Mouse (Mus musculus): ENCODE measurements around the gene Ap3d1.

Gene Ap3d1

DNA sequence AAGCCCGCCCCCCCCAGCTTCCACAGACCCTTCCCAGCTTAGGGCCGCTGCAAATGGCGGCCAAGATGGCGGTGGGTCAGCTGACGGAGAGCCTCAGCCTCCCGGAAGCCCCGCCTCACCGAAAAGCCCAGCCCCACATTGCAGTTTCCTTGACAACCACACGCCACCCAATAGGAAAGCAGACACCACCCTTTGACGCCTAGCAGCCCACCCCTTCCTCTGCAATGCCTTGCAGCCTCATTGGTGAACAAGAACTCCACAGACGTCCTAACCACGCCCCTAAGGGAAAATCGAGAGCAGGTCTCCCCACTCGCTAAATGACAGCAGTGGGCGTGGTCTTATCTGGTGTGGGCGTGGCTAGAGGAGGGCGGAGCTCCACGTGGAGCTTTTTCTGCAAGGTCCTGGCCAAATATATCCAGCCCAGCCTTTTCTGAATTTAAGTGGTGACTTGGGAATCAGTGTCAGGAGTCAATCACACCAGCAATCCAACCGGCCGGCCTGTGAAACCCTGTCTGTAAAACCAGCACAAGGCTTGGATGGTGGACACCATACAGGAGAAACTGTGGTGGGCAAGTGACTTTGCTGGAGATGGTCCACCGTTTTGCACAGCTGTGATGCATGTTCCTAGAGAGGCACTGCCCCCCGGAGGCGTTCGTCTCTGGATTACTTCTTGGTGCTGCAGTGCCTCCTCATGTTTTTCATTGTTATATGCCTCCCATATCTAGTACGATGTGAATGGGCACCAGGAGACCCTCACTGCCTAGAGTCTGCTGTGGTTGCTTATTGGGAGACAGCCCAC lies at the start of gene Ap3d1:
Ap3d1 (minus strand) TSS at position 85 of the 799 bp plus-strand sequence.
- DNase-seq (ENCODE audit: low read depth, low spot score), result peak; percentile 100

GRCm38 (mm10) chr10:80791476-80792174 lies 49.6 kb upstream of the Ap3d1 start:
- DNase-seq (ENCODE audit: low read depth, low spot score), result no peak

DNA sequence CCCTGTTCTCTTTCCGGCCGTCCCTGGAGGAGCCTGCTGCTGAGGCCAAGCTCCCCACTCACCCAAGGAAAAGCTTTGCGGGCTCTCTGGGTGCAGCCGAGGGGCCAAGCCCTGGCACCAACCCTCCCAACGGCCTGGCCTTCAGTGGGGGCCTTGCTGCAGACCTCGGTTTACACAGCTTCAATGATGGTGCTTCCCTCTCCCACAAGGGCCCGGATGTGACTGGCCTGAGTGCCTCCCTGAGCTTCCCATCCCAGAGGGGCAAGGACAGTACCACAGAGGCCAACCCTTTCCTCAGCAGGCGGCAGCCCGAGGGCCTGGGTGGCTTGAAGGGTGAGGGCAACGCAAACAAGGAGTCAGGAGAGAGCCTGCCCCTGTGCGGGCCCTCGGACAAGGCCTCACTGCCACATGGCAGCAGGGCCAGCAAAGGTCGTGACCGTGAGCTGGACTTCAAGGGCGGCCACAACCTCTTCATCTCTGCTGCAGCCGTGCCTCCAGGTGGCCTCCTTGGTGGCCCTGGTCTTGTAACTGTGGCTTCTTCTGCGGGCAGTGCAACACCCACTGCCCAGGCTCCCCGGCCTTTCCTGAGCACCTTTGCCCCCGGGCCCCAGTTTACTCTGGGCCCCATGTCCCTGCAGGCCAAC lies 48.8 kb upstream of the Ap3d1 start:
- DNase-seq (ENCODE audit: low read depth, low spot score), result no peak

- no peak for DNase-seq (ENCODE audit: low read depth, low spot score)
These were observed 45.5 kb upstream of the Ap3d1 start for GRCm38 (mm10) chr10:80787517-80787916.

GRCm38 (mm10) chr10:80785963-80786362 lies 43.9 kb upstream of the Ap3d1 start:
- DNase-seq (ENCODE audit: low read depth, low spot score), result no peak

- DNase-seq (ENCODE audit: low read depth, low spot score), result no peak
These were observed 42.8 kb upstream of the Ap3d1 start for GRCm38 (mm10) chr10:80784871-80785270.

DNA sequence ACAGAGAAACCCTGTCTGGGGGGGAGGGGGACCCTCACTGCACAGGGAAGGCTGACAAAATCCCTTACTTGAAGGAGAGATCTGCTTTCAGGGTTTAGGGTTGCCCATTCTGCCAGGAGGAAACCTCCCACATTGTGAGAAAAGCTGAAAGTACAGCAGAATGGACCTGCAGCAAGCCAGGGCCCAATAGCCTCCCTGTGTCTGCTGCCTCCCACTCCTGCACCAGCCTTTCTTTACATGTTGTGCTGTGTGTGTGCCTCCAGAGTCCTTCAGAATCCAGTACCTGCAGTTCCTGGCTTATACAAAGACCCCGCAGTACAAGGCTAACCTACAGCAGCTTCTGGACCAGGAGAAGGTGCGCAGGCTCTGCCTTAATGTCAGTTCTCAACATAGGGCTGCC lies 42.2 kb upstream of the Ap3d1 start:
- no peak for DNase-seq (ENCODE audit: low read depth, low spot score)

DNA sequence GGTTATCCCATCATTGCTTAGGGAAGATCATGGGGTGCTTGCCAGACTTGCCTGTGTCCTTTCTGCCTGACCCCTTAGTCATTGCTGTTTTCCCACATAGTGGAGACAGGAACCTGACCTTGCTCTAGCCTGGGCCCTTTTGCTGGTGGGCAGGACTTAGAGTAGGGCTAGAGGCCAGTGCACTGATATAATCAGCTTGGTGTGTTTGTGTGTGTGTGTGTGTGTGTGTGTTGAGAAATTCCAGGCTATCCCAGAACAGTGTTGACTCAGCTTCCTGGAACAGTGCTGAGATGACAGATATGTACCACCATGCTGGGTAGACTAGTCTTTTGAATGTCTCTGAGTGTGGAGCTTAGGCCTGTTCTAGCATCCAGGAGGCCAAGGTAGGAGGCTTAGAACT lies 37.5 kb upstream of the Ap3d1 start:
- no peak for DNase-seq (ENCODE audit: low read depth, low spot score)

- no peak for DNase-seq (ENCODE audit: low read depth, low spot score)
These were observed 35.1 kb upstream of the Ap3d1 start for GRCm38 (mm10) chr10:80777123-80777522.

DNA sequence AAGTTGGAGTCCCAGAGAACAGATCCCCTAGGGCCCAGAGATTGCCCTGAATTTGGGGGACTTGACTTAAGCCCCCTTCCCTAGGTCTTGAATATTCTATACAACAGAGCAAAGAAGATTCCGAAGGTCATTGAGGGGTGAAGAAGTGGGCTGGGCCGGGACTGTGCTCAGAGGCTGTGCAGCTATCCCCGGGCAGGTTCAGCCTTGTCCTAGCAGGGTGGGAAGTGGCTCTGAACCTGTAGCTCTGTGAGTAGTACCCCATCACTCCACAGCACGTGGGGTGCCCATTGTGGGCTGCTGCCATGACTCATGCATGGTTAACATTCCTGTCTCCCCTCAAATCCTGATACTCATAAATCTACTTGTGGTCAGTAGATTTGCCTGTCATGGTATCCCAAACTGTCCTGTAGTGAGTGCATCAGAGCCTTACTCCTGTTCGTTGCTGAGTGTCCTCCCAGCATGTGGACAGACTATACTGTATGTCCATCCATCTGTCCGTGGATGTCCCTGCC lies 34.4 kb upstream of the Ap3d1 start:
- DNase-seq (ENCODE audit: low read depth, low spot score), result no peak

DNA sequence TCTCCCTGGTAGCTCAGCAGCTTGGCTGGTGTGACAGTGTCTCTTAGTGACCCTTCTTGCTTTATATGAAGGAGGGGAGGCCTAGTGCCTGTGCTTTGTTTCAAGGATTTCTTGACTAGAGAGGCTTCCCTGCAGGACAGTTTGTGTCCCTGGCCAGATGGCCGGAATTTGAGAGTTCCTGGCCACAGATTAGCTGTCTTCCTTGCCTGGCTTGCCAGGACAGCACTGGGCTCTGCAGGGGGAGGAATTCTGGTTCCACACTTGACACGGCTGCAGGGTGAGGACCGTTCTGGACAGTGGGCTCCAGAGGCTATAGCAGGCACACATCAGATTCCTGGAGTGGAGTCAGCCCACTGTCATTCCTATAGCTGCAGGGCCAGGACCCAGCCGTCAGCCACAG lies 33.7 kb upstream of the Ap3d1 start:
- DNase-seq (ENCODE audit: low read depth, low spot score), result no peak

- DNase-seq (ENCODE audit: low read depth, low spot score), result no peak
These were observed 32.9 kb upstream of the Ap3d1 start for GRCm38 (mm10) chr10:80774981-80775380.

- peak; percentile 93 for DNase-seq (ENCODE audit: low read depth, low spot score)
These were observed 32.5 kb upstream of the Ap3d1 start for GRCm38 (mm10) chr10:80774549-80774948.

DNA sequence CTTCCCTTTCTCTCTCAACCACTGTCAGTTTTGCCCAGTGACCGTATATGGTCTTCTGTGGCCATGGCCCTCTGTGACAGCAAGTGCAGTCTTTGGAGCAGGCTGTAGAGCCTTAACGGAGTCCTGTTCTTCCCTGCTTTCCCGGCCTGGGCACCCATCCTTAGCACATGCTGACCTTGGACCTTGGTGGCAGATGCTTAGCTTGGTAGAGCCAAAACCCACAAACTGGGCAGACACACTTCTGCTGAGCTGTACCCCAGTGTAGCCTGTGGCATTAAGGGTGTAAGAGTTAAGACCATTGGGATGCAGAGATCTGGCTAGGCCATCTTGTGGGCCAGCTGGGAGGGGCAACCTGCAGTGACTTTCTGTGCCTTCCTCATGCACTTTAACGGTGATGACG lies 31.8 kb upstream of the Ap3d1 start:
- no peak for DNase-seq (ENCODE audit: low read depth, low spot score)

DNA sequence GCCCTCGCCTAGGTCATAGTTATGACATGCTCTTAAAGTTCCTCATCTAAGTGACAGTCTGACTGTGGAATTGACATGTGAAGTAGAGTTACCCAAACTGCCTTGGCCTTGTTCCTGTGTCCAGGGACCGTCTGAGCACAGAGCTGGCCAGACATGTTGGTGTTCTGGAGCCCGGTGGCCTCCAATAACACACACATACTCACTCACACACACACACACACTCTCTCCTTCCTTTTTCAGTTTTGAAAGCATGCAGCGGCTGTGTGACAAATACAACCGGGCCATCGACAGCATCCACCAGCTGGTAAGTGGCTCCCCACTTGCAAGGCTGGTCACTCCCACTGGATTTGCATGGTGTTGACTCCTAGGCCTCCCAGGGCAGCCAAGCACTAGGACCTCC lies 26.3 kb upstream of the Ap3d1 start:
- no peak for DNase-seq (ENCODE audit: low read depth, low spot score)

DNA sequence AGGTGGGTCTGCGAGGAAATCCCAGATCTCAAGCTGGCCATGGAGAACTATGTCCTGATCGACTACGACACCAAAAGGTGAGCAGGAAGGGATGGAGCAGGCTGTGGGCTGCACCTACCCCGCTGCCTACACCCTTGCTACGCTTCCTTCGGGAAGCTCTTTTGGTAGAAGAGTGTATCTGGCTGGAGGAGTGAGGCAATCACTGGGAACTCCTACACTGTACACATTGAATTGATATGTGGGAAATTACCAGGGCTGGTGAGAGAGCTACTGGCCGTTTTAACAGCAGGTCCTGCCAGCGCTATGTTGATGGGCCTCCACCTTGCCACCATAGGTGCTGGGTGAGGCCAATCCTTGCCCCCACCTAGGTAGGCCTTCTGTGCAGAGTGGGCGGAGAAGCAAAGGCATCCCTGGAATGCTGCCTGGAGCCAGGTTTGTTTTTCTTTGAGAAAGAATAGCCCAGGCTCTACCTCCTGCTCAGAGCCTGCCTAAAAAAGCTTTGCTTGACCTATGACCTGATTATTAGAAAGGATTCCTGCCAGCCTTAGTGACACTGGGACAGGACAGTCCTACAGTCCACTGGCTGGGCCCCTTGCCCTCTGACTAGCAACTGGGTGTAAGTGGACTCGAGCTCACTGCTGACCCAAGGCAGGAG lies 24.2 kb upstream of the Ap3d1 start:
- no peak for DNase-seq (ENCODE audit: low read depth, low spot score)

DNA sequence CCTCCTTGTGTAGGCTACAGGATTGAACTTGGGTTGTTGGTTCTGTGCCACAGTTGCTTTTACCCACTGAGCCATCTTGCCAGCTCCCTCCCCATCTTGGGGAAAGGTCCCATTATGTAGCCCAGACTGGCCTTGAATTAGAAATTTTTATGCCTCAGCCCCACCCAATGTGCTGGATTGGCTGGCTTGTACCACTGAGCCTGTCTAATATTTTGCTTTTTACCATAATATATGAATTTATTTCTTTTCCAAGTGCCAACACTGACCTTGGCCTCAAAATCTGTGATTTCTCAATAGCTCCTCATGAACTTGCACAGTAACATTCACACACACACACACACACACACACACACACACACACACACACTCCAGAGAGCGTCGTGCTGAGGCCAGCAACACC lies 23.7 kb upstream of the Ap3d1 start:
- no peak for DNase-seq (ENCODE audit: low read depth, low spot score)

- DNase-seq (ENCODE audit: low read depth, low spot score), result no peak
These were observed 21.4 kb upstream of the Ap3d1 start for GRCm38 (mm10) chr10:80763502-80763901.

DNA sequence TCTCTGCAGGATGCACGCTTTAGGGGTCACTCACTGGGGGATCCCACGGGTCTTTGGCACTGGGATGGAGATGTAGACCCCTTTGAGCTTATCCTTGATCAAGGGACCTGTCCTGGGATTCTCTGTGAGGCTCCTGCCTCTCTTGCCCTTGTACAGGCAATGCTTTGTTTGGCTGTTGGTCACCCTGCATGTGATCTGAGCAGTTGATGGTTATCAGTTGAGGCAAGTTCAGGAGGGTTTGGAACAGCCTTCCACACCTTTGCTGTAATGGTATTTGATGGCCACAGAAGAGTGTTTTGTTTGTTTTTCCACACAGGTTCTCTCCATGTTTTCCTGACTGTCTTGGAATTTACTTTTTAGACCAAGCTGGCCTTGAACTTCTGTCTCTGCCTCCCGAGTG lies 19.8 kb upstream of the Ap3d1 start:
- no peak for DNase-seq (ENCODE audit: low read depth, low spot score)

DNA sequence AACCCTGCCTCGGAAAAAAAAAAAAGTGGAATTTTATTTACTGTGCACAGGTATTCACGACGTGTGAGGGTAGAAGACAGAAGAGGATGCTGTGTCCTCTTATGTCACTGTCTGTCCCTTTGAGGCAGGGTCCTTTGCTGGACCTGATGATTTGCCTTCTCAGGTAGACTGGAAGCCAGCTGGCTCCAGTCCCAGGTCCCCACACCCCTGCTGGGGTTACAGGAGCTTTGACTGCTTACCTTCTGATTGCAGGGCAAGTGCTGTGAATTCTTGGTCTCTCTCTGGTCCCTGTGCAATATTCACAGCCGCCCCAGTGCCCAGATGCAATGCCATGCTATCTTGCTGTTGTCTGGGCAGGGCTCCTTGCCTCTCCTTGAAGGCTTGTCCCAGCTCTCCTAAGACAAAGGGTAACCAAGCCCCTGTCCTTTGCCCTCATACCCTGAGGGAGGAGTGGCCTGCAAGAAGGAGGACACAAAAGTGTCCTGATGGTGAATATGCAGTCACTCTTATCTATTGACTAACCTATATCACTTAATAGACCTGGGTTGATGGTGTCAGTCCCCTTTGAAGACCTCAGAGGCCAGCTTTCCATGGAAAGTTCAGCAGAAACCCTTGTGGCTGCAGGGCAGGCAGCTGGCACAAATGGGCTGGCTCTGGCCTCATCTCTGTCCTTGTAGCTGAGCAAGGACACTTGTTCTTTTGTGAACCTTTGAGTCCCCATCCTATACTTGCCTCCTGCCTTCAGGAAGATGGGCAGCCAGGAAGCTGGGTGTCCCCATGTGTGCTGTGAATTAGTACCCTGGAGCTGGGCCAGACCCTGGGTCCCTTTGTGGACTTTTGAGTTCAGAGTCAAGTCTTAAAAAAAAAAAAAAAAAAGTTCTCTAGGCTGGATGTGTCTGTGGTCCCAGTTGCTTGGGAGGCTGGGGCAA lies 18.8 kb upstream of the Ap3d1 start:
- DNase-seq (ENCODE audit: low read depth, low spot score), result no peak

DNA sequence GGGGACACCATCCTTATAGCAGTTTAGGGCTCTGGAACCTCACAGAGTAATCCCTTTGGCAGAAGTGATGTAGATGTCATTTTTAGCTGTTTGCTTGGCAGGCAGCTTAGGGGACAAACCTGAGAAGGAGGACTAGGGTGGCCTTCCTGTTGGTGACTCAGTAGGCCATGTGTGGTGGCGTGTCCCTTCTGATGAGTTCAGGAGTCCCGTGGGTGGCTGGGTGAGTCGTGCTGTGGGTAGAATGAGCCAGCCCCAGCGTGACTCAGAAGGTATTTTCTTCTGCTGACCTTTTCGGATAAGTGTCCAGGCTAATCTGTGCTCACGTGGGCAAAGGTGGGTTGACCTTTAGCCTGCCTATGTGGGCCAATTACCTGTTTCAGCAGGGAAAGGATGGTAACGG lies 16.6 kb upstream of the Ap3d1 start:
- DNase-seq (ENCODE audit: low read depth, low spot score), result peak; percentile 64

Data from skeletal muscle tissue, adult 2 months (tissue).